Mouse (Mus musculus) erythroblast, embryonic 14.5 days (primary cell): ENCODE measurements around the gene Gopc.

Source experiments
- GATA1 ChIP-seq: IDR thresholded peaks from 2 replicates; pipeline ENCODE4 v1.6.1; 2012; ENCODE audit warnings: low read length, inconsistent platforms, mixed read lengths
- TAL1 ChIP-seq: IDR thresholded peaks from 3 replicates; pipeline ENCODE4 v1.6.1; 2012; ENCODE audit warnings: low read length, inconsistent platforms, mixed read lengths

- TF ChIP-seq TAL1 (no peak), GATA1 (no peak)
These were observed 17.8 kb upstream of the Gopc start for GRCm38 (mm10) chr10:52399722-52400121.
